Mouse (Mus musculus) embryonic facial prominence, embryonic 14.5 days (tissue): Measurements from ENCODE around the gene Naif1. TPM values are rescaled to one million over a fixed set of nuclear protein-coding genes. Genes with fewer than 3 reads are reported as not detected.

Experiments
- ATAC-seq: fragments of 200-750 bp; cut with Nextera tagmentation; 2 replicates; pipeline ENCODE4 v1.8.0; 2017; ENCODE audit warnings: low read depth, moderate number of reproducible peaks, moderate TSS enrichment
- DNase-seq: peaks from one replicate; pipeline ENCODE4 v3.0.0-alpha.2; 2015; ENCODE audit warnings: low spot score
- H3K27ac ChIP-seq: fragments of 300-500 bp; sonication (generic); replicated peaks from 2 replicates; pipeline ENCODE4 v1.5.1; 2014; ENCODE audit warnings: low read depth, mild to moderate bottlenecking, low read length, moderate library complexity
- H3K27me3 ChIP-seq: fragments of 300-500 bp; sonication (generic); replicated peaks from 2 replicates; pipeline ENCODE4 v1.6.1; 2014; ENCODE audit warnings: low read length; ENCODE audit not compliant: control insufficient read depth, insufficient read depth
- H3K36me3 ChIP-seq: fragments of 300-500 bp; sonication (generic); 2 replicates; pipeline ENCODE4 v1.6.1; 2014; ENCODE audit warnings: low read length, mixed read lengths; ENCODE audit not compliant: control insufficient read depth, insufficient read depth
- H3K4me1 ChIP-seq: fragments of 300-500 bp; sonication (generic); 2 replicates; pipeline ENCODE4 v1.6.1; 2014; ENCODE audit warnings: antibody characterized with exemption, low read length; ENCODE audit not compliant: control insufficient read depth, insufficient read depth
- H3K4me2 ChIP-seq: fragments of 300-500 bp; sonication (generic); 2 replicates; pipeline ENCODE4 v1.6.1; 2014; ENCODE audit warnings: low read depth, mild to moderate bottlenecking, low read length, moderate library complexity, mixed read lengths
- H3K4me3 ChIP-seq: fragments of 300-500 bp; sonication (generic); 2 replicates; pipeline ENCODE4 v1.5.1; 2014; ENCODE audit warnings: low read depth, mild to moderate bottlenecking, low read length
- H3K9ac ChIP-seq: fragments of 300-500 bp; sonication (generic); 2 replicates; pipeline ENCODE4 v1.6.1; 2014; ENCODE audit warnings: low read depth, mild to moderate bottlenecking, low read length, moderate library complexity, mixed read lengths
- H3K9me3 ChIP-seq: fragments of 300-500 bp; sonication (generic); 2 replicates; pipeline ENCODE4 v1.6.1; 2016; ENCODE audit warnings: low read length; ENCODE audit not compliant: control insufficient read depth
- WGBS: fragments of 180-500 bp; shearing (Covaris S2); extraction: QIAGEN DNeasy Blood & Tissue Kit; methylation state at CpG from one replicate; pipeline ENCODE4 v1.1.7; 2014; 5-methylcytosine and 5-hydroxymethylcytosine counted together
- polyA plus RNA-seq: library from polyadenylated mRNA; unstranded; fragments of >200 nt; fragmentation: Nextera tagmentation; extraction: Ambion mirVana; gene quantifications from 2 replicates; pipeline ENCODE4 v1.2.1, GENCODE M21; 2014

Naif1 gene
- polyA plus RNA-seq, 1 experiment from 2014 or later = 4.9 TPM

- Histone ChIP-seq H3K4me2 (no peak overlapping the region), H3K9me3 (no peaks in the 10 kb centered on the region), H3K36me3 (peaks cover 71% of the 10 kb centered on the region), H3K27ac (no peak overlapping the region), H3K4me1 (no peaks in the 10 kb centered on the region), H3K4me3 (no peak overlapping the region), H3K27me3 (no peaks in the 10 kb centered on the region), H3K9ac (no peak overlapping the region)
- WGBS = 90% methylated on average over 12 of the region's 12 CpGs
- no peak for ATAC-seq
- no peak for DNase-seq
These were observed 34.5 kb upstream of the Naif1 start for GRCm38 (mm10) chr2:32415801-32416200.

GRCm38 (mm10) chr2:32416556-32416955, 33.7 kb upstream of the Naif1 start:
- H3K9me3 ChIP-seq = no peaks in the 10 kb centered on the region
- WGBS = 69% methylated on average over 2 of the region's 2 CpGs
- H3K27me3 ChIP-seq = no peaks in the 10 kb centered on the region
- peaks cover 77% of the 10 kb centered on the region for H3K36me3 ChIP-seq
- no peak for DNase-seq
- H3K4me1 ChIP-seq = no peaks in the 10 kb centered on the region
- H3K9ac ChIP-seq = no peak overlapping the region
- H3K4me2 ChIP-seq = no peak overlapping the region
- H3K4me3 ChIP-seq = no peak overlapping the region
- no peak for ATAC-seq
- H3K27ac ChIP-seq = no peak overlapping the region

GRCm38 (mm10) chr2:32417486-32417885, 32.8 kb upstream of the Naif1 start:
- no peaks in the 10 kb centered on the region for H3K27me3 ChIP-seq
- WGBS = 84% methylated on average over 8 of the region's 8 CpGs
- no peak overlapping the region for H3K4me2 ChIP-seq
- no peak overlapping the region for H3K4me3 ChIP-seq
- H3K36me3 ChIP-seq = peaks cover 77% of the 10 kb centered on the region
- ATAC-seq (no peak), DNase-seq (no peak)
- no peaks in the 10 kb centered on the region for H3K9me3 ChIP-seq
- H3K9ac ChIP-seq = no peak overlapping the region
- H3K27ac ChIP-seq = no peak overlapping the region
- peaks cover 5% of the 10 kb centered on the region; the same call in 1 of the 2 replicates for H3K4me1 ChIP-seq

GRCm38 (mm10) chr2:32418430-32419151, 31.7 kb upstream of the Naif1 start:
- H3K27me3 ChIP-seq = no peaks in the 10 kb centered on the region
- H3K9me3 ChIP-seq = no peaks in the 10 kb centered on the region
- no peak overlapping the region for H3K4me3 ChIP-seq
- no peak overlapping the region for H3K9ac ChIP-seq
- H3K4me1 ChIP-seq = peaks cover 16% of the 10 kb centered on the region
- no peak for ATAC-seq
- H3K27ac ChIP-seq = no peak overlapping the region
- H3K4me2 ChIP-seq = no peak overlapping the region
- no peak for DNase-seq
- H3K36me3 ChIP-seq = peaks cover 77% of the 10 kb centered on the region
- WGBS = 57% methylated on average over 12 of the region's 12 CpGs

GRCm38 (mm10) chr2:32419359-32419758, 30.9 kb upstream of the Naif1 start:
- no peak overlapping the region for H3K9ac ChIP-seq
- H3K27ac ChIP-seq = no peak overlapping the region
- H3K9me3 ChIP-seq = no peaks in the 10 kb centered on the region
- ATAC-seq (no peak), DNase-seq (no peak)
- WGBS = 84% methylated on average over 3 of the region's 3 CpGs
- H3K36me3 ChIP-seq = peaks cover 70% of the 10 kb centered on the region
- no peaks in the 10 kb centered on the region for H3K27me3 ChIP-seq
- H3K4me1 ChIP-seq = peaks cover 21% of the 10 kb centered on the region
- H3K4me2 ChIP-seq = no peak overlapping the region
- H3K4me3 ChIP-seq = no peak overlapping the region

GRCm38 (mm10) chr2:32420066-32420608, 30.1 kb upstream of the Naif1 start:
- Histone ChIP-seq H3K27ac (no peak overlapping the region), H3K4me1 (peaks cover 29% of the 10 kb centered on the region), H3K9me3 (no peaks in the 10 kb centered on the region), H3K4me2 (no peak overlapping the region), H3K36me3 (peaks cover 62% of the 10 kb centered on the region), H3K27me3 (no peaks in the 10 kb centered on the region), H3K9ac (no peak overlapping the region), H3K4me3 (no peak overlapping the region)
- DNase-seq (no peak), ATAC-seq (no peak)
- WGBS = 87% methylated on average over 12 of the region's 12 CpGs

GRCm38 (mm10) chr2:32420647-32421046, 29.6 kb upstream of the Naif1 start:
- Histone ChIP-seq H3K4me2 (no peak overlapping the region), H3K27ac (no peak overlapping the region), H3K4me1 (peaks cover 31% of the 10 kb centered on the region), H3K4me3 (no peak overlapping the region), H3K9ac (no peak overlapping the region), H3K27me3 (no peaks in the 10 kb centered on the region), H3K36me3 (peaks cover 57% of the 10 kb centered on the region), H3K9me3 (no peaks in the 10 kb centered on the region)
- ATAC-seq = no peak
- WGBS = 83% methylated on average over 6 of the region's 6 CpGs
- DNase-seq = no peak

GRCm38 (mm10) chr2:32421851-32422251, 28.4 kb upstream of the Naif1 start:
- H3K27ac ChIP-seq = no peak overlapping the region
- no peak overlapping the region for H3K9ac ChIP-seq
- no peak overlapping the region for H3K4me2 ChIP-seq
- H3K4me3 ChIP-seq = no peak overlapping the region
- peaks cover 31% of the 10 kb centered on the region for H3K4me1 ChIP-seq
- DNase-seq = no peak
- no peak for ATAC-seq
- peaks cover 45% of the 10 kb centered on the region for H3K36me3 ChIP-seq
- no peaks in the 10 kb centered on the region for H3K27me3 ChIP-seq
- no peaks in the 10 kb centered on the region for H3K9me3 ChIP-seq
- 93% methylated on average over 6 of the region's 6 CpGs for WGBS
